Mouse (Mus musculus) kidney, postnatal 0 days (tissue): ENCODE measurements around the gene Fam118b. TPM values are rescaled to one million over a fixed set of nuclear protein-coding genes. Genes with fewer than 3 reads are reported as not detected.

Experiments
- ATAC-seq: fragments of 200-750 bp; cut with Nextera tagmentation; replicated peaks from 2 replicates; pipeline ENCODE4 v1.8.0; 2017; ENCODE audit warnings: low read depth, moderate number of reproducible peaks, moderate TSS enrichment, moderate library complexity; ENCODE audit not compliant: low FRiP score
- DNase-seq: peaks from one replicate; pipeline ENCODE4 v3.0.0-alpha.2; 2016; ENCODE audit warnings: low spot score
- H3K27ac ChIP-seq: fragments of 300-500 bp; sonication (generic); 2 replicates; pipeline ENCODE4 v1.5.1; 2014; ENCODE audit warnings: mild to moderate bottlenecking
- H3K27me3 ChIP-seq: fragments of 300-500 bp; sonication (generic); 2 replicates; pipeline ENCODE4 v1.6.1; 2014; ENCODE audit warnings: low read length, mixed read lengths; ENCODE audit not compliant: insufficient read depth
- H3K36me3 ChIP-seq: fragments of 300-500 bp; sonication (generic); 2 replicates; pipeline ENCODE4 v1.6.1; 2014; ENCODE audit warnings: low read length, mixed read lengths; ENCODE audit not compliant: insufficient read depth
- H3K4me1 ChIP-seq: fragments of 300-500 bp; sonication (generic); replicated peaks from 2 replicates; pipeline ENCODE4 v1.6.1; 2014; ENCODE audit warnings: antibody characterized with exemption, low read length, mixed read lengths; ENCODE audit not compliant: insufficient read depth
- H3K4me2 ChIP-seq: fragments of 300-500 bp; sonication (generic); 2 replicates; pipeline ENCODE4 v1.6.1; 2014; ENCODE audit warnings: mild to moderate bottlenecking, low read length, moderate library complexity, mixed read lengths
- H3K4me3 ChIP-seq: fragments of 300-500 bp; sonication (generic); replicated peaks from 2 replicates; pipeline ENCODE4 v1.5.1; 2014; ENCODE audit warnings: low read depth, low read length
- H3K9ac ChIP-seq: fragments of 300-500 bp; sonication (generic); 2 replicates; pipeline ENCODE4 v1.6.1; 2014; ENCODE audit warnings: low read depth, low read length
- H3K9me3 ChIP-seq: fragments of 300-500 bp; sonication (generic); replicated peaks from 2 replicates; pipeline ENCODE4 v1.6.1; 2016; ENCODE audit warnings: low read length, inconsistent platforms, mixed read lengths
- CTCF ChIP-seq: IDR thresholded peaks from 2 replicates; pipeline ENCODE4 v1.5.1; 2016; ENCODE audit warnings: antibody characterized with exemption, low read depth, mild to moderate bottlenecking, moderate library complexity
- WGBS: fragments of 180-500 bp; shearing (Covaris S2); extraction: QIAGEN DNeasy Blood & Tissue Kit; methylation state at CpG from one replicate; pipeline ENCODE4 v1.1.7; 2014; 5-methylcytosine and 5-hydroxymethylcytosine counted together
- polyA plus RNA-seq: library from polyadenylated mRNA; unstranded; fragments of >200 nt; fragmentation: Nextera tagmentation; extraction: Ambion mirVana; gene quantifications from 2 replicates; pipeline ENCODE4 v1.2.1, GENCODE M21; 2015

Gene Fam118b
- polyA plus RNA-seq, 1 experiment from 2014 or later = 32.2 TPM

GRCm38 (mm10) chr9:35307461-35307860 is 39.9 kb upstream of the Fam118b start:
- TF ChIP-seq CTCF = no peak
- H3K9ac ChIP-seq = no peak overlapping the region
- H3K36me3 ChIP-seq = no peaks in the 10 kb centered on the region
- no peak overlapping the region for H3K4me2 ChIP-seq
- H3K27ac ChIP-seq = no peak overlapping the region
- WGBS = 68% methylated on average over 7 of the region's 7 CpGs
- no peak for DNase-seq
- no peaks in the 10 kb centered on the region for H3K27me3 ChIP-seq
- no peaks in the 10 kb centered on the region for H3K4me1 ChIP-seq
- no peaks in the 10 kb centered on the region for H3K9me3 ChIP-seq
- no peak for ATAC-seq
- H3K4me3 ChIP-seq = no peak overlapping the region

- H3K4me2 ChIP-seq = no peak overlapping the region
- H3K4me3 ChIP-seq = no peak overlapping the region
- TF ChIP-seq CTCF = no peak
- H3K9me3 ChIP-seq = no peaks in the 10 kb centered on the region
- ATAC-seq (no peak), DNase-seq (no peak)
- H3K4me1 ChIP-seq = no peaks in the 10 kb centered on the region
- H3K27me3 ChIP-seq = no peaks in the 10 kb centered on the region
- no peak overlapping the region for H3K9ac ChIP-seq
- H3K36me3 ChIP-seq = no peaks in the 10 kb centered on the region
- WGBS = 89% methylated on average over 3 of the region's 3 CpGs
- H3K27ac ChIP-seq = no peak overlapping the region
These were observed 34.6 kb upstream of the Fam118b start for GRCm38 (mm10) chr9:35302172-35302571.

- H3K36me3 ChIP-seq = no peaks in the 10 kb centered on the region
- H3K4me2 ChIP-seq = no peak overlapping the region
- H3K27ac ChIP-seq = no peak overlapping the region
- H3K4me1 ChIP-seq = no peaks in the 10 kb centered on the region
- ATAC-seq = no peak
- H3K27me3 ChIP-seq = no peaks in the 10 kb centered on the region
- no peak overlapping the region for H3K4me3 ChIP-seq
- no peak for TF ChIP-seq CTCF
- DNase-seq = no peak
- H3K9me3 ChIP-seq = no peaks in the 10 kb centered on the region
- H3K9ac ChIP-seq = no peak overlapping the region
These were observed 30.2 kb upstream of the Fam118b start for GRCm38 (mm10) chr9:35297791-35298190.

GRCm38 (mm10) chr9:35293465-35293864 is 25.9 kb upstream of the Fam118b start:
- Histone ChIP-seq H3K27me3 (no peaks in the 10 kb centered on the region), H3K27ac (no peak overlapping the region), H3K36me3 (no peaks in the 10 kb centered on the region), H3K4me1 (no peaks in the 10 kb centered on the region), H3K4me3 (no peak overlapping the region), H3K9ac (no peak overlapping the region), H3K4me2 (no peak overlapping the region), H3K9me3 (no peaks in the 10 kb centered on the region)
- TF ChIP-seq CTCF = no peak
- no peak for DNase-seq
- 88% methylated on average over 5 of the region's 5 CpGs for WGBS
- ATAC-seq = no peak

GRCm38 (mm10) chr9:35290916-35291315 is 23.3 kb upstream of the Fam118b start:
- H3K36me3 ChIP-seq = no peaks in the 10 kb centered on the region
- H3K27ac ChIP-seq = no peak overlapping the region
- no peak for DNase-seq
- H3K9ac ChIP-seq = no peak overlapping the region
- ATAC-seq = no peak
- no peak overlapping the region for H3K4me2 ChIP-seq
- H3K4me3 ChIP-seq = no peak overlapping the region
- H3K9me3 ChIP-seq = no peaks in the 10 kb centered on the region
- TF ChIP-seq CTCF = no peak
- WGBS = 76% methylated on average over 4 of the region's 4 CpGs
- H3K27me3 ChIP-seq = no peaks in the 10 kb centered on the region
- no peaks in the 10 kb centered on the region for H3K4me1 ChIP-seq

- 93% methylated on average over 3 of the region's 3 CpGs for WGBS
- ATAC-seq (peak; percentile 49; the same call in 1 of the 2 replicates), DNase-seq (no peak)
- no peaks in the 10 kb centered on the region for H3K36me3 ChIP-seq
- no peak overlapping the region for H3K4me2 ChIP-seq
- no peak overlapping the region for H3K4me3 ChIP-seq
- no peak overlapping the region for H3K9ac ChIP-seq
- H3K4me1 ChIP-seq = no peaks in the 10 kb centered on the region
- no peaks in the 10 kb centered on the region for H3K27me3 ChIP-seq
- no peak overlapping the region for H3K27ac ChIP-seq
- H3K9me3 ChIP-seq = no peaks in the 10 kb centered on the region
- no peak for TF ChIP-seq CTCF
These were observed 22.8 kb upstream of the Fam118b start for GRCm38 (mm10) chr9:35290417-35290816.

GRCm38 (mm10) chr9:35289992-35290391 is 22.4 kb upstream of the Fam118b start:
- Histone ChIP-seq H3K4me1 (no peaks in the 10 kb centered on the region), H3K4me2 (no peak overlapping the region), H3K4me3 (no peak overlapping the region), H3K9me3 (no peaks in the 10 kb centered on the region), H3K36me3 (no peaks in the 10 kb centered on the region), H3K9ac (no peak overlapping the region), H3K27ac (no peak overlapping the region), H3K27me3 (no peaks in the 10 kb centered on the region)
- WGBS = 35% methylated on average over 7 of the region's 7 CpGs
- ATAC-seq (no peak), DNase-seq (no peak)
- no peak for TF ChIP-seq CTCF
